Mouse (Mus musculus): ENCODE results near the gene Acbd6. TPM values are rescaled to one million over a fixed set of nuclear protein-coding genes. Genes with fewer than 3 reads are reported as not detected.

The Acbd6 gene
- 72.5 and 73.2 TPM in 2 replicates for polyA plus RNA-seq (2016; fragmentation: Nextera tagmentation; extraction: Ambion mirVana)

- Histone ChIP-seq H3K4me3 (peak within 1 kb of the TSS; percentile 76), H3K36me3 (replicated peaks) (peaks cover 4% of the 10 kb centered on the region; the same call in 1 of the 2 replicates), H3K27me3 (ENCODE audit: poor library complexity, severe bottlenecking) (no peaks in the 10 kb centered on the region), H3K9me3 (peaks cover 4% of the 10 kb centered on the region; the same call in 1 of the 2 replicates), H3K4me1 (peaks cover 33% of the 10 kb centered on the region), H3K27ac (peak within 1 kb of the TSS; percentile 95)
- DNase-seq (ENCODE audit: extremely low spot score, low spot score), result peak; percentile 82
- WGBS, result under 1% methylated on average over 83 of the region's 83 CpGs
Observed at GRCm38 (mm10) chr1:155558012-155558842, at the start of gene Acbd6. Gene Acbd6 (plus strand): TSS chr1:155558120.

GRCm38 (mm10) chr1:155510263-155510662, 47.7 kb upstream of the Acbd6 start:
- Histone ChIP-seq H3K9me3 (no peaks in the 10 kb centered on the region), H3K36me3 (replicated peaks) (no peaks in the 10 kb centered on the region), H3K4me3 (no peak overlapping the region), H3K27ac (no peak overlapping the region), H3K4me1 (0 out of 2 replicates have a peak, but pooled peaks cover 3% of the 10 kb centered on the region), H3K27me3 (ENCODE audit: poor library complexity, severe bottlenecking) (no peaks in the 10 kb centered on the region; the same call in 1 of the 2 replicates)
- WGBS, result 81% methylated on average over 10 of the region's 10 CpGs
- DNase-seq (ENCODE audit: extremely low spot score, low spot score), result no peak

- no peaks in the 10 kb centered on the region for H3K36me3 ChIP-seq (replicated peaks)
- H3K27me3 ChIP-seq (ENCODE audit: poor library complexity, severe bottlenecking), result no peaks in the 10 kb centered on the region
- H3K4me1 ChIP-seq, result peaks cover 17% of the 10 kb centered on the region
- 92% methylated on average over 4 of the region's 4 CpGs for WGBS
- H3K9me3 ChIP-seq, result peaks cover 14% of the 10 kb centered on the region
- DNase-seq (ENCODE audit: extremely low spot score, low spot score), result no peak
- H3K4me3 ChIP-seq, result no peak overlapping the region
- no peak overlapping the region for H3K27ac ChIP-seq
Observed at GRCm38 (mm10) chr1:155515866-155516265, 42.1 kb upstream of the Acbd6 start.

GRCm38 (mm10) chr1:155516594-155516993, 41.3 kb upstream of the Acbd6 start:
- peak overlapping the region; percentile 63; the same call in 1 of the 2 replicates for H3K27ac ChIP-seq
- H3K4me1 ChIP-seq, result peaks cover 17% of the 10 kb centered on the region
- H3K27me3 ChIP-seq (ENCODE audit: poor library complexity, severe bottlenecking), result no peaks in the 10 kb centered on the region
- no peak overlapping the region for H3K4me3 ChIP-seq
- no peaks in the 10 kb centered on the region for H3K36me3 ChIP-seq (replicated peaks)
- H3K9me3 ChIP-seq, result peaks cover 14% of the 10 kb centered on the region
- no peak for DNase-seq (ENCODE audit: extremely low spot score, low spot score)
- 40% methylated on average over 7 of the region's 7 CpGs for WGBS

GRCm38 (mm10) chr1:155517060-155517459, 40.9 kb upstream of the Acbd6 start:
- Histone ChIP-seq H3K27ac (no peak overlapping the region), H3K4me1 (peaks cover 17% of the 10 kb centered on the region), H3K27me3 (ENCODE audit: poor library complexity, severe bottlenecking) (no peaks in the 10 kb centered on the region), H3K9me3 (peaks cover 14% of the 10 kb centered on the region), H3K36me3 (replicated peaks) (no peaks in the 10 kb centered on the region), H3K4me3 (no peak overlapping the region)
- 42% methylated on average over 5 of the region's 5 CpGs for WGBS
- no peak for DNase-seq (ENCODE audit: extremely low spot score, low spot score)

- H3K36me3 ChIP-seq (replicated peaks), result no peaks in the 10 kb centered on the region
- peaks cover 14% of the 10 kb centered on the region for H3K9me3 ChIP-seq
- DNase-seq (ENCODE audit: extremely low spot score, low spot score), result no peak
- WGBS, result 98% methylated on average over 4 of the region's 4 CpGs
- no peak overlapping the region for H3K4me3 ChIP-seq
- H3K4me1 ChIP-seq, result peaks cover 19% of the 10 kb centered on the region
- H3K27me3 ChIP-seq (ENCODE audit: poor library complexity, severe bottlenecking), result no peaks in the 10 kb centered on the region
- H3K27ac ChIP-seq, result no peak overlapping the region
Observed at GRCm38 (mm10) chr1:155520285-155520684, 37.6 kb upstream of the Acbd6 start.

GRCm38 (mm10) chr1:155522493-155522892, 35.4 kb upstream of the Acbd6 start:
- peaks cover 14% of the 10 kb centered on the region for H3K9me3 ChIP-seq
- peaks cover 12% of the 10 kb centered on the region for H3K27me3 ChIP-seq (ENCODE audit: poor library complexity, severe bottlenecking)
- 93% methylated on average over 4 of the region's 4 CpGs for WGBS
- H3K4me1 ChIP-seq, result peaks cover 24% of the 10 kb centered on the region
- no peak overlapping the region for H3K4me3 ChIP-seq
- no peak overlapping the region for H3K27ac ChIP-seq
- no peaks in the 10 kb centered on the region for H3K36me3 ChIP-seq (replicated peaks)
- no peak for DNase-seq (ENCODE audit: extremely low spot score, low spot score)

GRCm38 (mm10) chr1:155526176-155526575, 31.7 kb upstream of the Acbd6 start:
- Histone ChIP-seq H3K36me3 (replicated peaks) (no peaks in the 10 kb centered on the region), H3K27ac (no peak overlapping the region), H3K9me3 (peaks cover 7% of the 10 kb centered on the region), H3K27me3 (ENCODE audit: poor library complexity, severe bottlenecking) (peaks cover 28% of the 10 kb centered on the region), H3K4me1 (peaks cover 57% of the 10 kb centered on the region), H3K4me3 (no peak overlapping the region)
- 56% methylated on average over 5 of the region's 5 CpGs for WGBS
- no peak for DNase-seq (ENCODE audit: extremely low spot score, low spot score)

GRCm38 (mm10) chr1:155527027-155527786, 30.7 kb upstream of the Acbd6 start:
- H3K27ac ChIP-seq, result peak overlapping the region; percentile 72
- peaks cover 64% of the 10 kb centered on the region for H3K4me1 ChIP-seq
- H3K4me3 ChIP-seq, result no peak overlapping the region
- WGBS, result 20% methylated on average over 12 of the region's 12 CpGs
- peaks cover 7% of the 10 kb centered on the region for H3K9me3 ChIP-seq
- peaks cover 34% of the 10 kb centered on the region for H3K27me3 ChIP-seq (ENCODE audit: poor library complexity, severe bottlenecking)
- no peak for DNase-seq (ENCODE audit: extremely low spot score, low spot score)
- no peaks in the 10 kb centered on the region for H3K36me3 ChIP-seq (replicated peaks)

- Histone ChIP-seq H3K27ac (peak overlapping the region; percentile 72), H3K9me3 (peaks cover 7% of the 10 kb centered on the region), H3K4me3 (peak overlapping the region; percentile 7; the same call in 1 of the 2 replicates), H3K36me3 (replicated peaks) (no peaks in the 10 kb centered on the region), H3K27me3 (ENCODE audit: poor library complexity, severe bottlenecking) (peaks cover 34% of the 10 kb centered on the region), H3K4me1 (peaks cover 69% of the 10 kb centered on the region)
- 15% methylated on average over 8 of the region's 8 CpGs for WGBS
- DNase-seq (ENCODE audit: extremely low spot score, low spot score), result no peak
Observed at GRCm38 (mm10) chr1:155527787-155528158, 30.1 kb upstream of the Acbd6 start.

- H3K4me1 ChIP-seq, result peaks cover 77% of the 10 kb centered on the region
- WGBS, result 32% methylated on average over 11 of the region's 11 CpGs
- H3K27me3 ChIP-seq (ENCODE audit: poor library complexity, severe bottlenecking), result peaks cover 34% of the 10 kb centered on the region
- H3K27ac ChIP-seq, result peak overlapping the region; percentile 80
- DNase-seq (ENCODE audit: extremely low spot score, low spot score), result no peak
- peaks cover 7% of the 10 kb centered on the region for H3K9me3 ChIP-seq
- H3K36me3 ChIP-seq (replicated peaks), result no peaks in the 10 kb centered on the region
- H3K4me3 ChIP-seq, result no peak overlapping the region
Observed at GRCm38 (mm10) chr1:155528405-155529119, 29.4 kb upstream of the Acbd6 start.

- H3K4me3 ChIP-seq, result no peak overlapping the region
Observed at GRCm38 (mm10) chr1:155529120-155529963, 28.6 kb upstream of the Acbd6 start.

More at GRCm38 (mm10) chr1:155529120-155529963, 28.6 kb upstream of the Acbd6 start:
- H3K27ac ChIP-seq, result peak overlapping the region; percentile 80
- H3K27me3 ChIP-seq (ENCODE audit: poor library complexity, severe bottlenecking), result peaks cover 34% of the 10 kb centered on the region
- no peaks in the 10 kb centered on the region for H3K36me3 ChIP-seq (replicated peaks)
- H3K4me1 ChIP-seq, result peaks cover 78% of the 10 kb centered on the region
- no peak for DNase-seq (ENCODE audit: extremely low spot score, low spot score)
- WGBS, result 75% methylated on average over 19 of the region's 19 CpGs
- H3K9me3 ChIP-seq, result peaks cover 7% of the 10 kb centered on the region
